Mouse (Mus musculus) embryonic facial prominence, embryonic 12.5 days (tissue): ENCODE measurements around the gene Cst12. TPM values are rescaled to one million over a fixed set of nuclear protein-coding genes. Genes with fewer than 3 reads are reported as not detected.

Source experiments
- ATAC-seq: fragments of 200-750 bp; cut with Nextera tagmentation; 2 replicates; pipeline ENCODE4 v1.8.0; 2017; ENCODE audit not compliant: insufficient number of reproducible peaks, insufficient read depth, low FRiP score, low TSS enrichment
- H3K27ac ChIP-seq: fragments of 300-500 bp; sonication (generic); 2 replicates; pipeline ENCODE4 v1.5.1; 2016; ENCODE audit warnings: mild to moderate bottlenecking
- H3K27me3 ChIP-seq: fragments of 300-500 bp; sonication (generic); 2 replicates; pipeline ENCODE4 v1.6.1; 2016; ENCODE audit warnings: mild to moderate bottlenecking, moderate library complexity
- H3K36me3 ChIP-seq: fragments of 300-500 bp; sonication (generic); 2 replicates; pipeline ENCODE4 v1.6.1; 2016; ENCODE audit warnings: mild to moderate bottlenecking
- H3K4me1 ChIP-seq: fragments of 300-500 bp; sonication (generic); 2 replicates; pipeline ENCODE4 v1.6.1; 2016
- H3K4me2 ChIP-seq: fragments of 300-500 bp; sonication (generic); replicated peaks from 2 replicates; pipeline ENCODE4 v1.6.1; 2016; ENCODE audit warnings: mild to moderate bottlenecking, moderate library complexity
- H3K4me3 ChIP-seq: fragments of 300-500 bp; sonication (generic); 2 replicates; pipeline ENCODE4 v1.5.1; 2016; ENCODE audit warnings: mild to moderate bottlenecking
- H3K9ac ChIP-seq: fragments of 300-500 bp; sonication (generic); 2 replicates; pipeline ENCODE4 v1.6.1; 2016; ENCODE audit warnings: mild to moderate bottlenecking, moderate library complexity
- H3K9me3 ChIP-seq: fragments of 300-500 bp; sonication (generic); 2 replicates; pipeline ENCODE4 v1.6.1; 2016; ENCODE audit warnings: mild to moderate bottlenecking, moderate library complexity
- WGBS: fragments of 180-500 bp; shearing (Covaris S2); methylation state at CpG from one replicate; pipeline ENCODE4 v1.1.7; 2016; 5-methylcytosine and 5-hydroxymethylcytosine counted together
- polyA plus RNA-seq: library from polyadenylated mRNA; unstranded; fragments of >200 nt; fragmentation: Nextera tagmentation; extraction: Ambion mirVana; gene quantifications from 2 replicates; pipeline ENCODE4 v1.2.1, GENCODE M21; 2016

Cst12 gene
- polyA plus RNA-seq, 1 experiment from 2014 or later: not detected

- no peaks in the 10 kb centered on the region for H3K27me3 ChIP-seq
- 78% methylated on average over 6 of the region's 6 CpGs for WGBS
- H3K27ac ChIP-seq: no peak overlapping the region
- H3K4me1 ChIP-seq: no peaks in the 10 kb centered on the region
- H3K4me3 ChIP-seq: no peak overlapping the region
- no peak overlapping the region for H3K9ac ChIP-seq
- no peaks in the 10 kb centered on the region for H3K36me3 ChIP-seq
- H3K9me3 ChIP-seq: no peaks in the 10 kb centered on the region
- no peak for ATAC-seq
- H3K4me2 ChIP-seq: no peak overlapping the region
Observed at GRCm38 (mm10) chr2:148806696-148807095, 17.5 kb downstream of the Cst12 start.

DNA sequence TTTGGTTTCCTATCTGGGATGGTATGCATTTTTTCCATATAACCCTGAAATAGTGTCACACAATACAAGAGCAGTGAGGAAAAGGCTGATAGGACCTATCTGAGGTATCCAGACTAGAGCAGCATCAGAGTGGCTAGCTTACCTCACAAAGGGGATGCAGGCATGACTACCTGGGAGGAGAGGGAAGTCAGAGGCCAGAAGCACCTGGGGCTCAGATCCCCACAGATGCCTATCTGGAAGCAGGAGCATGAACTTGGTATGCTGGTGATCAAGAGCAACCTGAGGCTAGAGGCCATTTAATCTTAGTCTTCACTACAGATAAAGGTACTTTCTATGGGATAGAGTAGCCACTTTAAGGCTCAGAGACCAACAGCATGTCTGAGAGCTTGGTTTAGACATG lies 30.7 kb downstream of the Cst12 start, which contains the start of gene Cst13:
Gene Cst13 (plus strand): TSS at position 173 of the 400 bp plus-strand sequence.
- no peak within 1 kb of the TSS for H3K4me3 ChIP-seq
- H3K9ac ChIP-seq: no peak within 1 kb of the TSS
- H3K27ac ChIP-seq: no peak within 1 kb of the TSS
- no peak for ATAC-seq
- no peaks in the 10 kb centered on the region for H3K9me3 ChIP-seq
- H3K4me1 ChIP-seq: no peaks in the 10 kb centered on the region
- H3K27me3 ChIP-seq: no peaks in the 10 kb centered on the region
- H3K36me3 ChIP-seq: no peaks in the 10 kb centered on the region
- no peak within 1 kb of the TSS for H3K4me2 ChIP-seq

GRCm38 (mm10) chr2:148825986-148826385 lies 36.8 kb downstream of the Cst12 start:
- ATAC-seq: no peak
- 64% methylated on average over 1 of the region's 1 CpGs for WGBS
- Histone ChIP-seq H3K9ac (no peak overlapping the region), H3K4me3 (no peak overlapping the region), H3K4me1 (no peaks in the 10 kb centered on the region), H3K27me3 (no peaks in the 10 kb centered on the region), H3K4me2 (no peak overlapping the region), H3K36me3 (no peaks in the 10 kb centered on the region), H3K9me3 (no peaks in the 10 kb centered on the region), H3K27ac (no peak overlapping the region)

DNA sequence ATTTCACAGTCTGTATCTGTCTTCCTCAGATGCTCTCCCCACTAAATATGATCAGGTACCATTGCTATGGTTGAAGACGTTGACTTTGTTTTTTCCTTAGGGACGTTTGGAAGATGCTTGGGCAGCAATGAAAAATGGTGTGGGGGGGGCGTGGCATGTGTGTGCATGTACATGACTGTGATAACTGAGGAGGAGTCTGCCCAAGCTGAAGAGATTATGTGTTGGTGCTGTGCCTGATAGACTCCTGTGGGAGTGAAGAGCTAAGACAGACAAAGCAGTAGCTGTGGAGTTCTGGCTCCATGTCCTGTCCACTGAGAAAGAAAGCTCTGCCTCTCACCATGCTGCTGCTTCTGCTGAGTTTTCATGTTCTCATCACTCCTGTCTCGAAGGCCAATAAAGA lies 45.8 kb downstream of the Cst12 start, which contains the start of gene Cst9:
Gene Cst9 (plus strand): TSS at position 236 of the 400 bp plus-strand sequence.
- H3K4me3 ChIP-seq: no peak within 1 kb of the TSS
- H3K9me3 ChIP-seq: no peaks in the 10 kb centered on the region
- ATAC-seq: no peak
- H3K4me2 ChIP-seq: no peak within 1 kb of the TSS
- H3K27ac ChIP-seq: no peak within 1 kb of the TSS
- 69% methylated on average over 4 of the region's 4 CpGs for WGBS
- no peaks in the 10 kb centered on the region for H3K36me3 ChIP-seq
- no peak within 1 kb of the TSS for H3K9ac ChIP-seq
- no peaks in the 10 kb centered on the region for H3K27me3 ChIP-seq
- H3K4me1 ChIP-seq: no peaks in the 10 kb centered on the region

DNA sequence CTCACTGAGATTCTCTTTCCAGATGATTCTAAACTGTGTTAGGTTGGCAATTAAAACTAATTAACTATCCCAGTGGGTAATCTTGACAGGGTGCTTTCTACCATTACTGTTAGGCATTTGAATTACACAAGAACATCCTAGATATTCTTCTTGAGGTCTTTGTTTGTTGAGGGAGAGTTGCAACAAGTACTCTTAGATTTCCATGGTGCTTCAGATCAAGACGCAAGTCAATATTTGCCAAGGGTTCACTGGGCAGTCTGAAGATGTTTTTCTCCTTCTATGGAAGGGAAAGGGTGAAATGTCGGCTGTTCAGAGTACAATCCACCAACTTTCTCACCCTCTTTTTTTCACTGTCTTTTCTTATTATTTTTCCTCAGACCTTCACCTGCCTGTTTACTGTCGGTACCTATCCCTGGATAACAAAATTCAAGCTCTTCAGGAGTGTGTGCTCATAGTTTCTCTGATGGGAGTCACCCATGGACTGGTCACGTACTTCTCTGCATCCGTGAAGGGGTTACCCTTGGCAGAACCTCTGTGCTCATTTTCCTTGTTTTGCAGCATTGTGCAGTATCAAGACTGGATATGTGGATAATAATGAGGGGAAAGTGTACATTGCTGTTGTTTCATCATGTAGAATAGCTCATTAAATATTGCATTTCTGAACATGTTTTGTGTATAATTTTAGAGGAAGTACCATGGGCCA lies 49.1 kb downstream of the Cst12 start:
- 85% methylated on average over 5 of the region's 5 CpGs for WGBS

DNA sequence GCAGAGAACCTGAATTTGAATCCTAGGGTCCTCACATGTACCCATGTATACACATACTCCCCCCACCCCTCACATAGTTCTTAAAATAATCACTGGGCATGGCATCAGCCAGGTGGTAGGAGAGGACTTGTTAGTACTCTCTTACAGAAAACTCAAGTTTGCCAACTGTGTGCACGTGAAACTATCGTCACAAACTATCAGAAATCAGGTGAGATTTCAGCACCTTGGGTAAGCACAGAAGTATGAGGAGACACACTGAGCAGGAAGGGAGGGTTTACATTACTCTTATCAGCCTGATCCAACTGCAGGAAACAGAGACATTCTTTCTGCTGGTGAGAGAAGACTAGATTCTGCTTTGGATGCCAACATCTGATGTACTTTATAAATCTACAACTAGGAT lies 50.1 kb downstream of the Cst12 start:
- H3K36me3 ChIP-seq: no peaks in the 10 kb centered on the region
- WGBS: 83% methylated on average over 2 of the region's 2 CpGs

More for the DNA sequence above, 49.1 kb downstream of the Cst12 start:
- Histone ChIP-seq H3K9ac (no peak overlapping the region), H3K27me3 (no peaks in the 10 kb centered on the region), H3K27ac (no peak overlapping the region), H3K36me3 (no peaks in the 10 kb centered on the region), H3K4me3 (no peak overlapping the region), H3K4me1 (no peaks in the 10 kb centered on the region), H3K9me3 (no peaks in the 10 kb centered on the region), H3K4me2 (no peak overlapping the region)
- no peak for ATAC-seq

More for the DNA sequence above, 50.1 kb downstream of the Cst12 start:
- Histone ChIP-seq H3K4me2 (no peak overlapping the region), H3K4me1 (no peaks in the 10 kb centered on the region), H3K9me3 (no peaks in the 10 kb centered on the region), H3K27ac (no peak overlapping the region), H3K9ac (no peak overlapping the region), H3K4me3 (no peak overlapping the region), H3K27me3 (no peaks in the 10 kb centered on the region)
- no peak for ATAC-seq

Other genes starting within 250 kb of the Cst12 start
- 100 and 103 TPM in 2 replicates for gene Nxt1, start 116.8 kb upstream of the Cst12 start, polyA plus RNA-seq
- gene Gzf1, start 108.3 kb upstream of the Cst12 start, polyA plus RNA-seq: 23.1 and 25.1 TPM in 2 replicates
- gene Napb, start 56.9 kb upstream of the Cst12 start, polyA plus RNA-seq: 7.1 and 7.6 TPM in 2 replicates
- not detected in 2 replicates for gene Cstl1, start 39.0 kb upstream of the Cst12 start, polyA plus RNA-seq
- gene Cst11, start 17.9 kb upstream of the Cst12 start, polyA plus RNA-seq: not detected in 2 replicates
- not detected in 2 replicates for gene 8030411F24Rik, start 7.4 kb upstream of the Cst12 start, polyA plus RNA-seq
- not detected in 2 replicates for gene Cst8, start 9.4 kb downstream of the Cst12 start, polyA plus RNA-seq
- not detected in 2 replicates for gene Cst13, start 30.7 kb downstream of the Cst12 start, polyA plus RNA-seq
- gene Cst9, start 45.8 kb downstream of the Cst12 start, polyA plus RNA-seq: not detected in 2 replicates
- not detected in 2 replicates for gene 9230104L09Rik, start 75.7 kb downstream of the Cst12 start, polyA plus RNA-seq
- 321 and 339 TPM in 2 replicates for gene Cst3, start 86.3 kb downstream of the Cst12 start, polyA plus RNA-seq
- not detected in 2 replicates for gene Gm1330, start 213.9 kb downstream of the Cst12 start, polyA plus RNA-seq
- not detected in 2 replicates for gene Gm10750, start 227.9 kb downstream of the Cst12 start, polyA plus RNA-seq